Mouse (Mus musculus): ENCODE measurements around the gene Rnf181. TPM values are rescaled to one million over a fixed set of nuclear protein-coding genes. Genes with fewer than 3 reads are reported as not detected.

The Rnf181 gene
- polyA plus RNA-seq, 1 experiment from 2014 or later, result 150 TPM

DNA sequence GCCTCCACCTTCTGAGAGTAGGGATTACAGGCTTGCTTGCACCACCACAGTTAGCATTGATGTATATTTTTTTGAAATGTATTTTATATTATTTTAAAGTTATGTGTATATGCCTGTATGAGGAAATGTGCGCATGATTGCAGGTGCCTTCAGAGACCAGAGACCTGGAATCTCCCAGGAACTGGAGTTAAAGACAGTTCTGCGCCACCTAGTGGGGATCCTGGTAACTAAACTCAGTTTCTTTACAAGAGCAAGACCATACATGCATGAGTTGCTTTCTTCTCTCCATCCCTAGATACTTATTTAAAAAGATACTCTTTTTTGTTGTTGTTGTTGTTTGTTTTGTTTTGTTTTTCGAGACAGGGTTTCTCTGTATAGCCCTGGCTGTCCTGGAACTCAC lies 42.8 kb upstream of the Rnf181 start:
- 12% methylated on average over 3 of the region's 3 CpGs for WGBS
- peak; percentile 87 for DNase-seq (ENCODE audit: low spot score)
- Histone ChIP-seq H3K27me3 (ENCODE audit: insufficient read depth, low read length) (no peaks in the 10 kb centered on the region), H3K4me1 (replicated peaks; ENCODE audit: insufficient read depth, low read length) (no peaks in the 10 kb centered on the region), H3K36me3 (ENCODE audit: insufficient read depth, low read length) (no peaks in the 10 kb centered on the region), H3K9me3 (replicated peaks; ENCODE audit: low read length) (no peaks in the 10 kb centered on the region), H3K9ac (ENCODE audit: low read depth, low read length) (no peak overlapping the region), H3K4me2 (ENCODE audit: low read length) (no peak overlapping the region), H3K27ac (no peak overlapping the region), H3K4me3 (replicated peaks; ENCODE audit: low read depth, low read length) (no peak overlapping the region)
- peak; percentile 75 for TF ChIP-seq CTCF (IDR thresholded peaks at IDR 0.05; ENCODE audit: low read depth)
- no peak for ATAC-seq (replicated peaks; ENCODE audit: low FRiP score, low read depth)

DNA sequence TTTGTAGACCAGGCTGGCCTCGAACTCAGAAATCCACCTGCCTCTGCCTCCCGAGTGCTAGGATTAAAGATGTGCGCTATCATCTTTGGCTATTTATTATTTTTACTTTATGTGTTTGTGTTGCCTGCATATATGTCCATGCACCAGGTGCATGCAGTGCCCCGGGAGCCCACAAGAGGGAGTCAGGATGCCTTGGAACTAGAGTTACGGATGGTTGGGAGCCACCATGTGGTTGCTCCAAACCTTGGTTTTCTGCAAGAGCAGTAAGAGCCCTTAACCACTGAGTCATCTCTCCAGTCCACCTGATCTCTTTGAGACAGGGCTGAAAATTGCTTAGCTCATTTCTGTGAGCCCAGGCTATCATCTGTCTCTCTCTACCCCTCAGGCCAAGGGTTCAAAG lies 40.4 kb upstream of the Rnf181 start:
- Histone ChIP-seq H3K4me2 (ENCODE audit: low read length) (no peak overlapping the region), H3K27ac (no peak overlapping the region)
- WGBS, result 5% methylated on average over 5 of the region's 5 CpGs

DNA sequence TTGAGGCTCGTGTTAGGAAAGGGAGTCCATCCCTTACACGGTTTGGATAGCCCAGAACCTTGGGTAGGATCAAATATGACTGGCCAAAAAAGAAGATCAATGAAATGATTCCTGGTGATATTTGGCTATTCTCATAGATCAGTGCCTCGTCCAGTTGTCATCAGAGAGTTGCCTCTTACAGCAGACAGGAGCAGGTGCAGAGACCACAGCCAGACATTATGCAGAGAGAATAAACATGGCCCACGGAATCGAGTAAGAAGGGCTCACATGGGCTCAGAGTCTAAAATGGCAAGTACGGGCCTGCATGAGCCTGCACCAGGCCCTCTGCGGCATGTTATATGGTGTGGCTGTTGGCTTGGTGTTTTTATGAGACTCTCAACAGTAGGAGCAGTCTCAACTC lies 38.6 kb upstream of the Rnf181 start:
- ATAC-seq (replicated peaks; ENCODE audit: low FRiP score, low read depth) (no peak), DNase-seq (ENCODE audit: low spot score) (no peak)
- TF ChIP-seq CTCF (IDR thresholded peaks at IDR 0.05; ENCODE audit: low read depth), result no peak
- 80% methylated on average over 7 of the region's 7 CpGs for WGBS
- Histone ChIP-seq H3K4me1 (replicated peaks; ENCODE audit: insufficient read depth, low read length) (no peaks in the 10 kb centered on the region), H3K36me3 (ENCODE audit: insufficient read depth, low read length) (no peaks in the 10 kb centered on the region), H3K27me3 (ENCODE audit: insufficient read depth, low read length) (no peaks in the 10 kb centered on the region), H3K27ac (no peak overlapping the region), H3K9ac (ENCODE audit: low read depth, low read length) (no peak overlapping the region), H3K4me2 (ENCODE audit: low read length) (no peak overlapping the region), H3K4me3 (replicated peaks; ENCODE audit: low read depth, low read length) (no peak overlapping the region), H3K9me3 (replicated peaks; ENCODE audit: low read length) (no peaks in the 10 kb centered on the region)

More for the DNA sequence above, 40.4 kb upstream of the Rnf181 start:
- Histone ChIP-seq H3K4me1 (replicated peaks; ENCODE audit: insufficient read depth, low read length) (no peaks in the 10 kb centered on the region), H3K4me3 (replicated peaks; ENCODE audit: low read depth, low read length) (no peak overlapping the region), H3K9me3 (replicated peaks; ENCODE audit: low read length) (no peaks in the 10 kb centered on the region), H3K36me3 (ENCODE audit: insufficient read depth, low read length) (no peaks in the 10 kb centered on the region), H3K27me3 (ENCODE audit: insufficient read depth, low read length) (no peaks in the 10 kb centered on the region), H3K9ac (ENCODE audit: low read depth, low read length) (no peak overlapping the region)
- peak; percentile 89 for DNase-seq (ENCODE audit: low spot score)
- peak; percentile 79 for ATAC-seq (replicated peaks; ENCODE audit: low FRiP score, low read depth)
- TF ChIP-seq CTCF (IDR thresholded peaks at IDR 0.05; ENCODE audit: low read depth), result peak; percentile 99

DNA sequence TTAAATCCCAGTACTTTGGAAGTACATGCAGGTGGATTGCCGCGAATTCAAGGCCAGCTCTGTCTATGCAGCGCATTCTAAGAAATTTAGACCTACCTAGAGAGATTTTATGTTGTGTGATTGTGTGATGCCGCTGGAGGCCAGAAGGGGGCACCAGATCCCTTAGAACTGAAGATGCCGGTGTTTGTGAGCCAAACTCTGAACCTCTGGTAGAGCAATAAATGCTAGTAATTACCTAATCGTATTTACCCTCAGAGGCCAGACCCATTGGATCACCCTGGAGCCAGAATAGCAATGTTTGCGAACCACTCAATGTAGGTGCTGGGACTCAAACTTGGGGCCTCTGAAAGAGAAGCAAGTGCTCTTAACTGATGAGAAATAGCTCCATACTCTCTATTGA lies 35.1 kb upstream of the Rnf181 start:
- Histone ChIP-seq H3K27me3 (ENCODE audit: insufficient read depth, low read length) (no peaks in the 10 kb centered on the region), H3K4me3 (replicated peaks; ENCODE audit: low read depth, low read length) (no peak overlapping the region), H3K4me1 (replicated peaks; ENCODE audit: insufficient read depth, low read length) (no peaks in the 10 kb centered on the region), H3K36me3 (ENCODE audit: insufficient read depth, low read length) (no peaks in the 10 kb centered on the region), H3K4me2 (ENCODE audit: low read length) (no peak overlapping the region), H3K9ac (ENCODE audit: low read depth, low read length) (no peak overlapping the region), H3K9me3 (replicated peaks; ENCODE audit: low read length) (no peaks in the 10 kb centered on the region), H3K27ac (no peak overlapping the region)
- DNase-seq (ENCODE audit: low spot score) (peak; percentile 79), ATAC-seq (replicated peaks; ENCODE audit: low FRiP score, low read depth) (0 out of 2 replicates have a peak, but pooled peaks have one; percentile 38)
- WGBS, result 19% methylated on average over 7 of the region's 7 CpGs
- peak; percentile 87 for TF ChIP-seq CTCF (IDR thresholded peaks at IDR 0.05; ENCODE audit: low read depth)

DNA sequence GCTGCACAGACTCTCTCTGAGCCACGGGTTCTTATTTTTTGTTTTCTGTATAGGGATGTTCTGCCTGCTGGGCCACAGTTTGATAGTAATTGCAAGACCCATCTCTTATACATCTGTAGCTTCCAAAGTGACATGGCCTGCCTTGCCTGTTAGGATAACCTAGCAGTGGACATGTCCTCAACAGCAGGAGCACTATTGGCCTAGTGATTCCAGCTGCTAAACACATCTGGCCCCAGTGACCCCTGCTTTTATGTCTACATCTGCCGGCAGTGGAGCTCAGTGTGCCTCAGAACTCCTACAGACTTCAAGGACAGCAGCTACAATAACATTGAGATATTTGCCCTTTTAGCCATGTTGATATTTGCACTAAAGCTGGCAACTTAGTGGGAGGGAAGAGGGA lies 33.2 kb upstream of the Rnf181 start:
- WGBS, result 43% methylated on average over 2 of the region's 2 CpGs
- Histone ChIP-seq H3K27ac (no peak overlapping the region), H3K4me3 (replicated peaks; ENCODE audit: low read depth, low read length) (no peak overlapping the region), H3K9ac (ENCODE audit: low read depth, low read length) (no peak overlapping the region), H3K4me1 (replicated peaks; ENCODE audit: insufficient read depth, low read length) (no peaks in the 10 kb centered on the region), H3K9me3 (replicated peaks; ENCODE audit: low read length) (no peaks in the 10 kb centered on the region), H3K27me3 (ENCODE audit: insufficient read depth, low read length) (no peaks in the 10 kb centered on the region), H3K4me2 (ENCODE audit: low read length) (no peak overlapping the region), H3K36me3 (ENCODE audit: insufficient read depth, low read length) (no peaks in the 10 kb centered on the region)
- DNase-seq (ENCODE audit: low spot score), result no peak
- TF ChIP-seq CTCF (IDR thresholded peaks at IDR 0.05; ENCODE audit: low read depth), result no peak
- ATAC-seq (replicated peaks; ENCODE audit: low FRiP score, low read depth), result no peak

DNA sequence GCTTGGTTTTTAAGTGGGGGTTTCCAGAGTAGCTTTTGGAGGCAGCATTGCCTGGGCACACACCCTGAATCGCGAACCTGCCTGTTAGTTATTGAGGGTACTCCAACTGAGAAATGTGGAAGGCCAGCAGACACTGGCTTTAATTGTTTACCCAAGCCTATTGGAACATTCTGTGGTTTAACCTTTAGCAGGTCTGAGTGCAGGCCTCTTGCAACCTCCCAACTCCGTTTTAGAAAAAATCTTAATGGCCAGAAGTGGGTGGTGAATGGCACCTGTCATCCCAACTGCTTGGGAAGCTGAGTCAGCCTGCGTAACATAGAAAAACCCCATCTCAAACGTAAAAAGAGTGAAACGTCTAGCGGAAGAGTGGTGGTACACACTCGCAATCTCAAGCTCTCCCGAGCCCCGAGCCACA lies 30.1 kb upstream of the Rnf181 start:
- Histone ChIP-seq H3K27ac (no peak overlapping the region), H3K4me1 (replicated peaks; ENCODE audit: insufficient read depth, low read length) (no peaks in the 10 kb centered on the region), H3K4me2 (ENCODE audit: low read length) (no peak overlapping the region), H3K9ac (ENCODE audit: low read depth, low read length) (no peak overlapping the region), H3K27me3 (ENCODE audit: insufficient read depth, low read length) (no peaks in the 10 kb centered on the region), H3K4me3 (replicated peaks; ENCODE audit: low read depth, low read length) (no peak overlapping the region), H3K36me3 (ENCODE audit: insufficient read depth, low read length) (no peaks in the 10 kb centered on the region), H3K9me3 (replicated peaks; ENCODE audit: low read length) (no peaks in the 10 kb centered on the region)
- DNase-seq (ENCODE audit: low spot score) (no peak), ATAC-seq (replicated peaks; ENCODE audit: low FRiP score, low read depth) (no peak)
- 68% methylated on average over 10 of the region's 10 CpGs for WGBS
- no peak for TF ChIP-seq CTCF (IDR thresholded peaks at IDR 0.05; ENCODE audit: low read depth)

DNA sequence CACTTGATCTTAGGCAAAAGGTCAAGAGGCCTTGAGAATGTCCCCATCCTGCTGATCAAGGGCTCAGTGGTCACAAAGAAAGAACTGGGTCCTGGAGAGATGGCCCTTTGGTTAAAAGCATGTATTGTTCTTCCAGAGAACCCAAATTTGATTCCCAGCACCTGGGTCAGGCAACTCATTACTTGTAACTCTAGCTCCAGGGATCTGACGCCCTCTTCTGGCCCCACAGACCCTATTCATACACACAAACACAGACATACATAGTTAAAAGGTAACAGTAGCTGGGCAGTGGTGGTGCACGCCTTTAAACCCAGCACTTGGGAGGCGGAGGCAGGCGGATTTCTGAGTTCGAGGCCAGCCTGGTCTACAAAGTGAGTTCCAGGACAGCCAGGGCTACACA lies 25.6 kb upstream of the Rnf181 start:
- no peak for DNase-seq (ENCODE audit: low spot score)
- no peak for ATAC-seq (replicated peaks; ENCODE audit: low FRiP score, low read depth)

More for the DNA sequence above, 25.6 kb upstream of the Rnf181 start:
- Histone ChIP-seq H3K36me3 (ENCODE audit: insufficient read depth, low read length) (0 out of 2 replicates have a peak, but pooled peaks cover 2% of the 10 kb centered on the region), H3K27me3 (ENCODE audit: insufficient read depth, low read length) (no peaks in the 10 kb centered on the region), H3K27ac (peak overlapping the region; percentile 99; the same call in 1 of the 2 replicates), H3K4me1 (replicated peaks; ENCODE audit: insufficient read depth, low read length) (peaks cover 27% of the 10 kb centered on the region; the same call in 1 of the 2 replicates), H3K9ac (ENCODE audit: low read depth, low read length) (no peak overlapping the region), H3K4me3 (replicated peaks; ENCODE audit: low read depth, low read length) (no peak overlapping the region), H3K4me2 (ENCODE audit: low read length) (no peak overlapping the region), H3K9me3 (replicated peaks; ENCODE audit: low read length) (no peaks in the 10 kb centered on the region)
- 91% methylated on average over 5 of the region's 5 CpGs for WGBS
- TF ChIP-seq CTCF (IDR thresholded peaks at IDR 0.05; ENCODE audit: low read depth), result peak; percentile 5; the same call in 1 of the 2 replicates

All from kidney, postnatal 0 days (tissue).